Mouse (Mus musculus): ENCODE results near the gene Gemin7.

DNA sequence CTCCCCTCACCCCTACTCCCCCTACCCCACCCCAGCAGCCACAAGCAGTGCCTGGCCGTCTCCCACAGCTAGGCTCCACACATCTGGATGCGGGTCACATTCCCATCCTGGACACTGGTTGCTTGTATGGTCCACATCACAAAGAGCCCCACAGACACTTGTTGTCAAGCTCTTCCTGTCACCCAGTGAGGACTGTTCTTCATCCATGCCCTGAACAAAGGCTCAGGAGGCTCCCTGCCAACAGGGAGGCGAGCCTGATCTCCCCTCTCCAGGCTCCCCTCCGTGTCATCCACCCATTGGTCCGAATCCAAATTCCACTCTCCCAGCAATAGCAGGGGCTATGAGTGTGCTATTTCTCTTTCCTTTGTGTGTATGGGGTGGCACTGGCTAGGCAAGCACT, 23.2 kb upstream of the Gemin7 start:
- TF ChIP-seq CTCF (IDR thresholded peaks at IDR 0.05; ENCODE audit: extremely low read depth, insufficient read depth, insufficient read length, insufficient replicate concordance) (no peak), POLR2A (IDR thresholded peaks at IDR 0.05; ENCODE audit: low read depth, low read length) (no peak)

All from spleen, adult 2 months (tissue).